Mouse (Mus musculus) midbrain, embryonic 16.5 days (tissue): Measurements from ENCODE around the gene Mark1. TPM values are rescaled to one million over a fixed set of nuclear protein-coding genes. Genes with fewer than 3 reads are reported as not detected.

Source experiments
- polyA plus RNA-seq: library from polyadenylated mRNA; unstranded; fragments of >200 nt; fragmentation: Nextera tagmentation; extraction: Ambion mirVana; gene quantifications from 2 replicates; pipeline ENCODE4 v1.2.1, GENCODE M21; 2015

The Mark1 gene
- polyA plus RNA-seq, 1 experiment from 2014 or later: 14.5 TPM

Other genes with a start within 250 kb of the Mark1 start
- 0.15 TPM in 2 replicates for gene Marc1, start 188.3 kb downstream of the Mark1 start, polyA plus RNA-seq
- gene Marc2, start 153.1 kb downstream of the Mark1 start, polyA plus RNA-seq: 97.6 and 97.7 TPM in 2 replicates
- 0.83 and 0.87 TPM in 2 replicates for gene C130074G19Rik, start 116.4 kb downstream of the Mark1 start, polyA plus RNA-seq
- gene Rab3gap2, start 204.5 kb upstream of the Mark1 start, polyA plus RNA-seq: 26.6 TPM in 2 replicates